ENCODE assay signal across 10 mouse cellular contexts in the genomic region with DNA sequence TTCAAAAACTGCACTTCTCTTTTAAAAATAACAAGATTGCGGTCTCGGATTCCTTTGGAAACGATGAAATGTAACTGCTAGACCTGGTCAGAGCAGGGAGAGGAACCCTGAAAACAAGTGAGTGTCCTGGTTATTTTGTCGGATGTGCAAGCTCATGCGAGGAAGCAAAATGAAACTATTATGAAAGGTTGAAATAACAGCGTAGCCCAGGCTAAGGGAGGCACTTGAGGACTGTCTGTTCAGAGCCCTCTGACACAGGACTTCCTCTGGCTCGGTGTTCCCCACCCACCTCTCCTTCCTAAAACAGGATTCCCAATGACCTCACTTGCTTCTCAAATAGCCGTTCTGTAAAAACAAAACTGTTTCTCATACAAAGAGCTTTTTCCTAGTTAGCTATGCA. TPM values are rescaled to one million over a fixed set of nuclear protein-coding genes. Genes with fewer than 3 reads are reported as not detected.
DNase-seq lines count a peak whose midpoint lies in the region; ATAC-seq and TF ChIP-seq lines count a peak whose summit lies in the region.
"Had no signal": no experiment of that assay in that cellular context is flagged by ENCODE, and none has a peak within 500 bp of the region (broad histone marks: within the 10 kb centered on the region; RNA-seq: fewer than 3 reads in every experiment).

No protein-coding gene starts in this region.

- H3K27ac ChIP-seq in kidney, embryonic 14.5 days (ENCODE audit: low read depth, low read length), result no peak overlapping the region
- peak overlapping the region; percentile 64 for H3K27ac ChIP-seq in kidney, postnatal 0 days

- 0 out of 2 replicates have a peak, but pooled peaks cover 4% of the 10 kb centered on the region for H3K4me1 ChIP-seq in kidney, embryonic 14.5 days (ENCODE audit: control insufficient read depth, insufficient read depth, low read length)
- no peaks in the 10 kb centered on the region for H3K4me1 ChIP-seq in kidney, postnatal 0 days (replicated peaks; ENCODE audit: insufficient read depth, low read length)

- no peaks in the 10 kb centered on the region for H3K27me3 ChIP-seq in kidney, embryonic 14.5 days (ENCODE audit: control insufficient read depth, insufficient read depth, low read length)
- no peaks in the 10 kb centered on the region for H3K27me3 ChIP-seq in kidney, postnatal 0 days (ENCODE audit: insufficient read depth, low read length)

- no peak overlapping the region for H3K4me2 ChIP-seq in kidney, embryonic 14.5 days (replicated peaks; ENCODE audit: low read depth, low read length)
- peak overlapping the region; percentile 30; the same call in 1 of the 2 replicates for H3K4me2 ChIP-seq in kidney, postnatal 0 days (ENCODE audit: low read length)

- H3K36me3 ChIP-seq in kidney, embryonic 14.5 days (ENCODE audit: control insufficient read depth, insufficient read depth, low read length), result no peaks in the 10 kb centered on the region
- H3K36me3 ChIP-seq in kidney, postnatal 0 days (ENCODE audit: insufficient read depth, low read length), result no peaks in the 10 kb centered on the region
- H3K36me3 ChIP-seq: G1E had no signal

- TF ChIP-seq CTCF in kidney, postnatal 0 days (IDR thresholded peaks at IDR 0.05; ENCODE audit: low read depth), result no peak

- no peak overlapping the region for H3K9ac ChIP-seq in kidney, embryonic 14.5 days (ENCODE audit: low read depth, low read length)
- no peak overlapping the region for H3K9ac ChIP-seq in kidney, postnatal 0 days (ENCODE audit: low read depth, low read length)

- DNase-seq in kidney, adult 11 months, result peak; percentile 53
- DNase-seq in heart, adult 8-10 months (ENCODE audit: low spot score), result peak; percentile 88
- peak; percentile 64 for DNase-seq in kidney, postnatal 0 days (ENCODE audit: low spot score)
- DNase-seq in lung, postnatal 4 days, result peak; percentile 29 to 58
- DNase-seq in spleen, postnatal 10 days (ENCODE audit: low spot score in 2 of 2), result no peak
- no peak for DNase-seq in urinary bladder, postnatal 10 days (ENCODE audit: low spot score)
- DNase-seq: cerebellum, adult 18-20 months had no signal

- WGBS in kidney, embryonic 14.5 days, result 43% methylated on average over 8 of the region's 8 CpGs
- WGBS in kidney, postnatal 0 days, result 31% methylated on average over 8 of the region's 8 CpGs

- no peaks in the 10 kb centered on the region for H3K9me3 ChIP-seq in kidney, embryonic 14.5 days (ENCODE audit: control insufficient read depth, low read length)
- no peaks in the 10 kb centered on the region for H3K9me3 ChIP-seq in kidney, postnatal 0 days (replicated peaks; ENCODE audit: low read length)
- H3K9me3 ChIP-seq: G1E had no signal

- no peak for ATAC-seq in kidney, embryonic 14.5 days (ENCODE audit: low FRiP score, low TSS enrichment)
- ATAC-seq in kidney, postnatal 0 days (replicated peaks; ENCODE audit: low FRiP score, low read depth), result no peak
- no peak for ATAC-seq in frontal cortex, adult (ENCODE audit: low TSS enrichment)

- no peak overlapping the region for H3K4me3 ChIP-seq in kidney, embryonic 14.5 days (ENCODE audit: low read length)
- H3K4me3 ChIP-seq in kidney, postnatal 0 days (replicated peaks; ENCODE audit: low read depth, low read length), result no peak overlapping the region

RNA-seq across cellular contexts. Expression of a gene that starts 51.3 kb away (rescaled TPM):
- 10.4 and 11.1 TPM in 2 replicates for polyA plus RNA-seq in kidney, embryonic 14.5 days (2014; fragmentation: Nextera tagmentation; extraction: Ambion mirVana)
- total RNA-seq in heart, adult 8-10 months (2022), result 10 to 100 TPM; 31.9 to 48.9 (median 41.9) TPM
- 17.8 and 20.1 TPM in 2 replicates for polyA plus RNA-seq in kidney, postnatal 0 days (2015; fragmentation: Nextera tagmentation; extraction: Ambion mirVana)

Comparison
In these comparisons a context has a peak if more than half of its experiments do, and no peak if none do; other contexts are left out.
1. DNase-seq: peak in kidney, adult 11 months (single experiment), heart, adult 8-10 months (single experiment), kidney, postnatal 0 days (single experiment) and lung, postnatal 4 days (2 of 2); none in spleen, postnatal 10 days (0 of 2) and urinary bladder, postnatal 10 days (single experiment).